Mouse (Mus musculus) ES-Bruce4 (cell line): ENCODE results near the gene 4932438H23Rik.

ENCODE experiments used
- CTCF ChIP-seq: IDR thresholded peaks from one replicate; pipeline ENCODE4 v1.8.1; 2011; ENCODE audit warnings: low read depth, low read length
- EP300 ChIP-seq: IDR thresholded peaks from 2 replicates; pipeline ENCODE4 v1.6.1; 2011; ENCODE audit warnings: low read depth, low read length; ENCODE audit not compliant: insufficient read depth
- POLR2A ChIP-seq: IDR thresholded peaks from one replicate; pipeline ENCODE4 v1.8.1; 2011; ENCODE audit warnings: low read length; ENCODE audit not compliant: insufficient read depth

DNA sequence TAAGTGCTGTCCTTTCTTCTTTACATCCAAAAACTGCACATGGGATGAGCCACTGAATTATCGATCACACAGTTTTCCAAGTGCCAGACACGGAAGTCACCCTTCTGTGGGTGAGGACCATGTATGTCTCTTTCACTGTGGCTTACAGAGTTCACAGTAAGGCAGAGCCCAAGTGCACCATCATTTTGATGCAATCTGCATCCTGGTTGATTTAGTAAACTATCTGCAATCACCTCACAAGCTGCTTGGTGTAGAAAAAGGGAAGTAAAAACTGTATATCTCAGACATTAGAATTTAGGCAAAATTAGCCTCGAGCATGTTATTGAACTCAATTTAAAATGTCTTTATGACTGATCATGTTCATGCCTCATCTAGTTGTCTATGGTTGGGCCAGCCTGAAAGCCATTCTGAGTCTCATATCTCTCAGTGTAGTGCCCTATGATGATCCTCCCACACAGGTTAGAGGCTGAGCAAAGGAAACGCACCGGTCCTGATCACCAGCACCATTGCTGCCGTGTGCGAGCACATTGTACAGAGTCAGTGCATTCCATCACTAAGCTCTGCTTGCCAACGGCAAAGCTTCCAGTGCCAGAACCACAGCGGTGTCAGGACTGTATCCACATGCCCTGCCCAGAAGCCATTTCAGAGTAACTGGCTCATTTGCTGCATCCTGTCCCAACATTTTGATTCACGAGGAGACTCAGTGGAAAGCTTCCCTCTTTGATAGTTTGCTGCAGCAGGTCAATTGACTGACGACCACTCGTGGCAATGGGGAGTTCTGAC, 30.1 kb downstream of the 4932438H23Rik start:
- TF ChIP-seq CTCF (no peak), POLR2A (no peak), EP300 (no peak)
